Mouse (Mus musculus) forebrain, embryonic 14.5 days (tissue): ENCODE results near the gene Mllt1. TPM values are rescaled to one million over a fixed set of nuclear protein-coding genes. Genes with fewer than 3 reads are reported as not detected.

ENCODE experiments used
- ATAC-seq: fragments of 200-750 bp; cut with Nextera tagmentation; 2 replicates; pipeline ENCODE4 v1.8.0; 2017; ENCODE audit warnings: mild to moderate bottlenecking, moderate library complexity
- DNase-seq: peaks from one replicate; pipeline ENCODE4 v3.0.0-alpha.2; 2015; ENCODE audit warnings: low spot score
- H3K27ac ChIP-seq: fragments of 300-500 bp; sonication (generic); 2 replicates; pipeline ENCODE4 v1.5.1; 2014; ENCODE audit warnings: low read depth, mild to moderate bottlenecking, control low read depth, low read length, moderate library complexity
- H3K27me3 ChIP-seq: fragments of 300-500 bp; sonication (generic); replicated peaks from 2 replicates; pipeline ENCODE4 v1.6.1; 2014; ENCODE audit warnings: low read length, control low read depth, mixed read lengths; ENCODE audit not compliant: control insufficient read depth, insufficient read depth
- H3K36me3 ChIP-seq: fragments of 300-500 bp; sonication (generic); 2 replicates; pipeline ENCODE4 v1.6.1; 2014; ENCODE audit warnings: low read length, control low read depth; ENCODE audit not compliant: control insufficient read depth, insufficient read depth
- H3K4me1 ChIP-seq: fragments of 300-500 bp; sonication (generic); 2 replicates; pipeline ENCODE4 v1.6.1; 2014; ENCODE audit warnings: antibody characterized with exemption, low read length, control low read depth; ENCODE audit not compliant: control insufficient read depth, insufficient read depth
- H3K4me2 ChIP-seq: fragments of 300-500 bp; sonication (generic); 2 replicates; pipeline ENCODE4 v1.6.1; 2014; ENCODE audit warnings: mild to moderate bottlenecking, control low read depth, low read length
- H3K4me3 ChIP-seq: fragments of 300-500 bp; sonication (generic); 2 replicates; pipeline ENCODE4 v1.5.1; 2014; ENCODE audit warnings: low read depth, low read length, control low read depth
- H3K9ac ChIP-seq: fragments of 300-500 bp; sonication (generic); 2 replicates; pipeline ENCODE4 v1.6.1; 2014; ENCODE audit warnings: mild to moderate bottlenecking, low read length, control low read depth, moderate library complexity
- H3K9me3 ChIP-seq: fragments of 300-500 bp; sonication (generic); replicated peaks from 2 replicates; pipeline ENCODE4 v1.6.1; 2016; ENCODE audit warnings: low read length, control low read depth, mixed read lengths; ENCODE audit not compliant: control insufficient read depth
- WGBS: fragments of 180-500 bp; shearing (Covaris S2); extraction: QIAGEN DNeasy Blood & Tissue Kit; methylation state at CpG from one replicate; pipeline ENCODE4 v1.1.7; 2014; 5-methylcytosine and 5-hydroxymethylcytosine counted together
- polyA plus RNA-seq: library from polyadenylated mRNA; unstranded; fragments of >200 nt; fragmentation: Nextera tagmentation; extraction: Ambion mirVana; gene quantifications from 2 replicates; pipeline ENCODE4 v1.2.1, GENCODE M21; 2014

Gene Mllt1
- polyA plus RNA-seq, 1 experiment from 2014 or later: 45.6 TPM

DNA sequence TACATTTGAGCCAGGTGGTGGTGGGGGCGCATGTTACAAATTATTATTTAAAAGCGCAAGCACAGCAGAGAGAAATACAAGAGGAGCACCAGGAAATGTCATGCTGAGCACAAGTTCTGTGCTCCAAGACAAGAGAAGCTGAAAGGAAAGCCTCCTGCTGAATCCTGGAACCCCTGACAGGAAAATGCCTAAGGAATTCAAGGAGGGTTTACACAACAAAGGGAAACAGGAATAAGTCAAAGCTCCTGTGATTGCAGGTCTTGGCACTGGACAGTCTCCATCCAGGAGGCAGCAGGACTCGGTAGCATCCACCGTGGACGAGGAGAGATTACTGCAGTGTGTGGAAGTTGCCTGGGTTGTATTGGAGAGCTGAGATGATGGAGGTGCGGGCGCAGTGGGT, 69.1 kb downstream of the Mllt1 start:
- H3K36me3 ChIP-seq: no peaks in the 10 kb centered on the region
- no peaks in the 10 kb centered on the region for H3K4me1 ChIP-seq
- H3K4me3 ChIP-seq: no peak overlapping the region
- H3K27ac ChIP-seq: no peak overlapping the region
- H3K9me3 ChIP-seq: no peaks in the 10 kb centered on the region
- no peak for DNase-seq
- 81% methylated on average over 7 of the region's 7 CpGs for WGBS
- H3K27me3 ChIP-seq: no peaks in the 10 kb centered on the region
- no peak overlapping the region for H3K4me2 ChIP-seq
- no peak for ATAC-seq
- H3K9ac ChIP-seq: no peak overlapping the region

DNA sequence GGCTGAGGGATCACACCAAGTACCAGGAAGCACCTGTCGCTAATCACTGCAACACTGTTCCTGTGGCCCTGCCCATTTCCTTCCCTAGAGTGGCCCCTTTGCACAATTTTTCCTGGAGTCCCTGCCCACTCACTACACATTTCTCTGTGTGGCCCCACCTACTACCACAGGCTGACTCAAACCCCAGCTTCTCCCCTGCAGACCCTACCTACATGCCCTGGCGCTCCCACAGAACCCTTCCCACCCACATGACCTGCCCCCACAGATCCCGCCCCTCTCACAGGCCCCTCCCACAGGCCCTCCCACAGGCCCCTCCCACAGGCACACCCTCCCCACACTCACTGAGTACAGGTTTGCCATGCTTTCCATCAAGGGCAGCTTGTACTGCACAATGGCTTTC, 74.0 kb downstream of the Mllt1 start:
- 55% methylated on average over 3 of the region's 3 CpGs for WGBS
- no peaks in the 10 kb centered on the region for H3K4me1 ChIP-seq
- H3K4me3 ChIP-seq: no peak overlapping the region
- no peaks in the 10 kb centered on the region for H3K27me3 ChIP-seq
- no peak for DNase-seq
- no peaks in the 10 kb centered on the region for H3K36me3 ChIP-seq
- H3K9ac ChIP-seq: no peak overlapping the region
- ATAC-seq: 0 out of 2 replicates have a peak, but pooled peaks have one; percentile 15
- H3K9me3 ChIP-seq: no peaks in the 10 kb centered on the region
- H3K27ac ChIP-seq: no peak overlapping the region
- no peak overlapping the region for H3K4me2 ChIP-seq

DNA sequence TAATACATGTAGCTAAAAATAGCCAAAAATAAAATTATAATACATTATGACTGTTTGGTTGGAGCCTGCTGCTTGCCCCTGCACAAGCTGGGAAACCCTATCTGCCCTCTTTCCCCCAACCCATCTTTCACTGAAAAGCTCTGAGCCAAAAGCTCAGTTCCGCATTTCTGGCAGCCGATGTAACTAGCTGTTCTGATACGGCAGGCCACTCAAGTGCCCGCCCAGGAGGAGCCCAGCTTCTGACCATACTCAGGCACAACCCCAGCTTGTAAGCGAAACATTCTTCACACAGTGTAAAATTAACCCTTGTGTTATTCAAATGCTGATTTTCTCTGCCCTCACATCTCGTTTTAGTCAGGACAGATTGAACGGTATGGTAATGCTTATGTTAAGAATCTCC, 76.3 kb downstream of the Mllt1 start:
- no peaks in the 10 kb centered on the region for H3K27me3 ChIP-seq
- no peak for ATAC-seq
- 44% methylated on average over 7 of the region's 7 CpGs for WGBS

DNA sequence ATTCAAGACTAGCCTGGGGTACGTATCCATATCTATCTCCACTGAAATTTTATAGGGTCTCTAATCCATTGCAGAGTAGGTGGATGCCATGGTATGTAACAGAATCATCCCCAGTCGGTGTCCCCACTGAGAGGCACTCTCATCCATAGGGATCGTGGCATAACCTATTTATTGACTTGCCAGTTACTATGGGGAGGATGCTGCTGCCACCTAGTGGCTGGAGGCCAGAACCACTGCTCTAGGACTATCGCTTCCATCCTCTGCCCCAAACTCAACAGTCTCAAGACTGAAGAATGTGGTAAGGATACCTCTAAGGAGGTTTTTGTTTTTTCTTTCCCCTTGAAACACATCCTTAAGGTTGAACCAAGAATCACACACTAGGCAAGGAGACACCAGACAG, 77.0 kb downstream of the Mllt1 start:
- ATAC-seq (peak; percentile 50; the same call in 1 of the 2 replicates), DNase-seq (peak; percentile 70)
- Histone ChIP-seq H3K27ac (no peak overlapping the region), H3K4me3 (no peak overlapping the region), H3K36me3 (no peaks in the 10 kb centered on the region), H3K9me3 (no peaks in the 10 kb centered on the region), H3K9ac (no peak overlapping the region), H3K4me2 (no peak overlapping the region), H3K4me1 (no peaks in the 10 kb centered on the region), H3K27me3 (no peaks in the 10 kb centered on the region)
- 43% methylated on average over 4 of the region's 4 CpGs for WGBS

More for the DNA sequence above, 76.3 kb downstream of the Mllt1 start:
- Histone ChIP-seq H3K4me2 (no peak overlapping the region), H3K36me3 (no peaks in the 10 kb centered on the region), H3K9me3 (no peaks in the 10 kb centered on the region), H3K4me3 (no peak overlapping the region), H3K27ac (no peak overlapping the region), H3K9ac (no peak overlapping the region), H3K4me1 (no peaks in the 10 kb centered on the region)
- DNase-seq: no peak

DNA sequence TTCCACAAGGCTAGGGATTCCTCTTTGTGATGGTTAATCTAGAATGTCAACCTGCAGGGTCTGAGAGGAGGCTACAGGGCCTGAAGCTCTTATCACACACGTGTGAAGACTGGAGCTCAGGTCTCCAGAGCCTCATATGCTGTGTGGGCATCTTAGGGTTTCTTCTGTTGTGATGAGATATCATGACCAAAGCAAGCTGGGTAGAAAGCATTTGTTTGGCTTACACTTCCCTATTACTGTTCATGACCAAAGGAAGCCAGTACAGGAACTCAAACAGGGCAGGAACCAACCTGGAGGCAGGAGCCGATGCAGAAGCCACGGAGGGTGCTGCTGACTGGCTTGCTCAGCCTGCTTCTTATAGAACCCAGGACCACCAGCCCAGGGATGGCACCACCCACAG, 79.8 kb downstream of the Mllt1 start:
- no peak overlapping the region for H3K4me3 ChIP-seq
- H3K9ac ChIP-seq: no peak overlapping the region
- no peaks in the 10 kb centered on the region for H3K36me3 ChIP-seq
- H3K27ac ChIP-seq: no peak overlapping the region
- H3K9me3 ChIP-seq: no peaks in the 10 kb centered on the region
- no peaks in the 10 kb centered on the region for H3K4me1 ChIP-seq
- no peaks in the 10 kb centered on the region for H3K27me3 ChIP-seq
- ATAC-seq (no peak), DNase-seq (no peak)
- H3K4me2 ChIP-seq: no peak overlapping the region
- WGBS: 78% methylated on average over 3 of the region's 3 CpGs

DNA sequence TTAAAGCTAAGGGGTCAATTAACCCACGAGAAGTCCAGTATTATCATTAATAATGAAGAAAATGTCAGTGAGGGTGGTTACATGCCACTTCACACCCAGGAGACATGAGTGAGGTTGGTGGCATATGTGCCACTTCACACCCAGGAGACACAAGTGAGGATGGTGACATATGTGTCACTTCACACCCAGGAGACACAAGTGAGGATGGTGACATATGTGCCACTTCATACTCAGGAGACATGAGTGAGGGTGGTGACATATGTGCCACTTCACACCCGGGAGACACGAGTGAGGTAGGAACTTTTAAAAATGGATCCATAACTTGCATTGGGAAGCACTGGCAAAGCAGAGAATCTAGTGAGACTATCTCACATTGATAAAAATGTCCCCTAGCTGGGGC, 84.0 kb downstream of the Mllt1 start:
- H3K4me3 ChIP-seq: no peak overlapping the region
- peak; percentile 19 for DNase-seq
- no peaks in the 10 kb centered on the region for H3K9me3 ChIP-seq
- WGBS: 60% methylated on average over 3 of the region's 3 CpGs
- H3K4me2 ChIP-seq: no peak overlapping the region
- no peaks in the 10 kb centered on the region for H3K36me3 ChIP-seq
- no peaks in the 10 kb centered on the region for H3K4me1 ChIP-seq
- no peaks in the 10 kb centered on the region for H3K27me3 ChIP-seq
- no peak for ATAC-seq
- no peak overlapping the region for H3K9ac ChIP-seq
- no peak overlapping the region for H3K27ac ChIP-seq

DNA sequence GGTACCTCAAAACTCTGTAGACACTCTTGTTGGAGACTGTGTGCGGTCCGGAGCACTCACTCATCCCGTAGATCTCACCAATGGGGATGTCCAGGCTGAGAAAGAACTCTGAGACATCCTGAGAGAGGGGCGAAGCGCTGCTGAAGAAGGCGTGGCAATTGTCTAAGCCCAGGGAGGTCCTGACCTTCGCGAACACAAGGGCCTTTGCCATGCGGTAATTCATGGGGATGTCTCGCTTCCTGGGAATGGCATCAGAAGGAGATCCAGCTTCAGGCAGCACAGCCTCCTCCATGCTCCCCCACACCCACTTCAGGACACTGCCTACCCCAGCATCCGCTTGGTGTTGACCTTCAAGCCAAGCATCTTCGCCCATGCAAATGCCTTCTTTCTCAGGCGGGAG, 85.5 kb downstream of the Mllt1 start:
- Histone ChIP-seq H3K4me1 (no peaks in the 10 kb centered on the region), H3K27ac (no peak overlapping the region), H3K36me3 (no peaks in the 10 kb centered on the region), H3K27me3 (no peaks in the 10 kb centered on the region), H3K4me3 (no peak overlapping the region), H3K9ac (no peak overlapping the region), H3K4me2 (no peak overlapping the region), H3K9me3 (no peaks in the 10 kb centered on the region)
- ATAC-seq: no peak
- whole genome bisulfite sequencing: 87% methylated on average over 13 of the region's 13 CpGs
- no peak for DNase-seq

DNA sequence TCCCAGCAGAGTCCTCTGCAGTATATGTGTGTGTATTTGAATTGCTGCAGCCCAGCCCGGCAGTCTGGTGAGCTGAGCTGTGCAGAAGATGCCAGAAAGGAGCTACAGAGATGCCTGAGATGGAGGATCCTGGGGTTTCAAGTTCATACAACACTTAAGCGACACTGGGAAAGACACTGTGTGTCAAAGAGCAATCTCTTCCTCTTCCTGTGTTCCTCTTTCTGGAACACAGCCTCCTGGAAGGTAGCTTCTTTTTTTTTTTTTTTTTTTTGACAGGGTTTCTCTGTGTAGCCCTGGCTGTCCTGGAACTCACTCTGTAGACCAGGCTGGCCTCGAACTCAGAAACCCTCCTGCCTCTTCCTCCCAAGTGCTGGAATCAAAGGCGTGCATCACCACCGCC, 86.4 kb downstream of the Mllt1 start:
- Histone ChIP-seq H3K4me3 (no peak overlapping the region), H3K36me3 (no peaks in the 10 kb centered on the region), H3K9ac (no peak overlapping the region), H3K4me2 (no peak overlapping the region), H3K27me3 (no peaks in the 10 kb centered on the region), H3K27ac (no peak overlapping the region), H3K4me1 (no peaks in the 10 kb centered on the region), H3K9me3 (no peaks in the 10 kb centered on the region)
- WGBS: 85% methylated on average over 5 of the region's 5 CpGs
- ATAC-seq (no peak), DNase-seq (no peak)

DNA sequence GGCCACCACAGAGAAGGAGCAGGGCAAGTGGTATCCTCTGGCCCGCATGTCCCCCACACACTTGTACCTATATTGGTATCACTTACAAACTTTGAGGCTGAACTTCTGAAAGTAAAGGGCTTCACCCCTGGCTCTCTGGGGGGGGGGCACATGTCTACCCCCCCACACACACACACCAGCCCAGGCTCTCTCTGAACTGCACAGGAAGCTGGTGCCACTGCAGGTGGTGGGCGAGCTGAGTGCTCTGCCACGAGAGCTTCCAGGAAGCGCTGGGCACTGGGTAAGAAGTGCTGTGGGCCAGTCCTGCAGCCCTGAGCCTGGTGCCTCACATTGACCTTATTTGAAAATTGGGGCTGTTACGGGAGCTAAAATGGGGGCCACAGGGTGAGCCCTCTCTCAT, 91.5 kb downstream of the Mllt1 start:
- no peak overlapping the region for H3K27ac ChIP-seq
- no peaks in the 10 kb centered on the region for H3K27me3 ChIP-seq
- no peak for DNase-seq
- H3K9me3 ChIP-seq: no peaks in the 10 kb centered on the region
- no peak overlapping the region for H3K4me3 ChIP-seq
- ATAC-seq: no peak
- H3K9ac ChIP-seq: no peak overlapping the region
- no peaks in the 10 kb centered on the region for H3K4me1 ChIP-seq
- no peaks in the 10 kb centered on the region for H3K36me3 ChIP-seq
- H3K4me2 ChIP-seq: no peak overlapping the region
- WGBS: 83% methylated on average over 5 of the region's 5 CpGs
